Mouse (Mus musculus): Measurements from ENCODE around the gene Spata20.

Spata20 gene

GRCm38 (mm10) chr11:94481963-94482362 is 4.0 kb downstream of the Spata20 start:
- DNase-seq = no peak

GRCm38 (mm10) chr11:94480382-94480781 is 5.6 kb downstream of the Spata20 start:
- no peak for DNase-seq

GRCm38 (mm10) chr11:94477651-94478050 is 8.3 kb downstream of the Spata20 start:
- no peak for DNase-seq

- DNase-seq = no peak
Measured at GRCm38 (mm10) chr11:94475722-94476121, 10.3 kb downstream of the Spata20 start.

GRCm38 (mm10) chr11:94474544-94474910 is 11.5 kb downstream of the Spata20 start:
- DNase-seq = no peak

- DNase-seq = peak; percentile 80
Measured at GRCm38 (mm10) chr11:94473707-94474543, 12.1 kb downstream of the Spata20 start, which contains the start of gene Cacna1g. Cacna1g (minus strand) TSS chr11:94474198.

GRCm38 (mm10) chr11:94472916-94473706 is 12.9 kb downstream of the Spata20 start:
- DNase-seq = no peak

GRCm38 (mm10) chr11:94472585-94472915 is 13.4 kb downstream of the Spata20 start:
- DNase-seq = no peak

- DNase-seq = no peak
Measured at GRCm38 (mm10) chr11:94471740-94472584, 14.0 kb downstream of the Spata20 start.

GRCm38 (mm10) chr11:94470391-94470790 is 15.6 kb downstream of the Spata20 start:
- no peak for DNase-seq

GRCm38 (mm10) chr11:94469136-94470064 is 16.6 kb downstream of the Spata20 start:
- no peak for DNase-seq

GRCm38 (mm10) chr11:94468582-94469064 is 17.4 kb downstream of the Spata20 start:
- no peak for DNase-seq

- DNase-seq = no peak
Measured at GRCm38 (mm10) chr11:94466333-94466855, 19.6 kb downstream of the Spata20 start.

- DNase-seq = no peak
Measured at GRCm38 (mm10) chr11:94464170-94464569, 21.8 kb downstream of the Spata20 start.

GRCm38 (mm10) chr11:94461856-94462255 is 24.1 kb downstream of the Spata20 start:
- DNase-seq = no peak

- DNase-seq = no peak
Measured at GRCm38 (mm10) chr11:94457001-94457400, 29.0 kb downstream of the Spata20 start.

GRCm38 (mm10) chr11:94456347-94456746 is 29.6 kb downstream of the Spata20 start:
- DNase-seq = peak; percentile 81

- peak; percentile 52 for DNase-seq
Measured at GRCm38 (mm10) chr11:94455161-94455820, 30.7 kb downstream of the Spata20 start.

GRCm38 (mm10) chr11:94454756-94455155 is 31.2 kb downstream of the Spata20 start:
- no peak for DNase-seq

- no peak for DNase-seq
Measured at GRCm38 (mm10) chr11:94451091-94451773, 34.7 kb downstream of the Spata20 start.

All from liver (tissue).